Mouse (Mus musculus): ENCODE data around the gene Dbndd1. TPM values are rescaled to one million over a fixed set of nuclear protein-coding genes. Genes with fewer than 3 reads are reported as not detected.
A peak's percentile ranks its signal among the peaks of the same experiment; 100 is the strongest.
"Not testable (repeated sequence)": the region's sequence is repeated elsewhere in the genome, so short reads cannot be mapped to it uniquely, and the experiment has no call there.

The Dbndd1 gene
- total RNA-seq (2022) = 10 to 100 TPM; 16.0 to 20.3 (median 17.6) TPM

DNA sequence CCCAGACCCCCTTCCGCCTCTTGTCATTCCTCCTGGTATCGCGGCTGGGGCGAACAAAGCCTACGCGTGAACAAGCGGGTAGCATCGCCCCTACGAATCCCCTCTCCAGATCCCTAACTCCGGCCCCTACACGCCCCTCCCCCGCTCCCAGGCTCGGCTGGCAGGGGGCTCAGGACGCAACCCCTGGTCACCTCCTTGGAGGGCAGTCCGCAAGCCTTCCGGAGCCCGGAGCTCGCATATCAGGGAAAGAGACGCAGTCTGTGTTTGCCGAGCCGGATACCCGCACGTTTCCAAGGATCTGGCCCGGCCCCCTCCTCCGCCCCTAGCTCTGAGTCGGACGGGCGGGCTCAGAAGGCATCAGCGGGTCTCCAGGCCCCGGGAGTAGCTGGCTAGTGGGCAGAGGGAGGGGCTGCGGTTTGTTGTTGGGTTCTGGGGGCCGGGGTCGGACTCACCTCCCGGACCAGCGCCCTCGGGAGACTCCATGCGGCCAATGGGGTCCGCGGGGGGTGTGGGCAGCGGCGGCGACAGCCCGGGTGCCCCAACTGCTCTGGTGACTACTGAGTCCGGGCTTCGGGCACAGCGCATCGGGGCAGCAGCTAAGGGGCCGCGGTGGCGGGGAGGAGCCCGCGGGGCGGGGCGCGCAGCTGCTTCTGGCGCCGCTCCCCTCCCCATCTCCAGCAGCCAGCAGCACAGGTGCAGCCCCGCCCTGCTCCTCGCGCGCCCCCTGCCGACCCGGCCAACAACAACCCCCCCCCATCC lies at the start of gene Dbndd1:
Gene Dbndd1 (minus strand): TSS at position 683 of the 759 bp plus-strand sequence.
- peak; percentile 30 to 62 for DNase-seq (ENCODE audit: low spot score in 2 of 2)

DNA sequence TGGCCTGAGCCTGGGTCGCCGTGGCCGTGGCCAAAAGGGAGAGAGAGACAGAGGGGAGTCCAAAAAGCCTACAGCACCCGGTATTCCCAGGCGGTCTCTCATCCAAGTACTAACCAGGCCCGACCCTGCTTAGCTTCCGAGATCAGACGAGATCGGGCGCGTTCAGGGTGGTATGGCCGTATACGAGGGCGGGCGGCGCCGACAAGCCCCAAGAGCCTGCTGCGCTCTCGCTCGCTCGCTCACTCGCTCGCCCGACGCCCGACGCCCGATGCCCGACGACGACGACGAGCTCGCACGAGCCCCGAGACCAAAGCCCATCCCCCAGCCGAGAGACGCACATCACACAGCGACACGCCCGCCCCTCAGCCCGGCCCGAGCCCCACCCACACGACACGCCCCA lies 49.0 kb upstream of the Dbndd1 start:
- DNase-seq (ENCODE audit: low spot score in 2 of 2) = not testable (repeated sequence)

DNA sequence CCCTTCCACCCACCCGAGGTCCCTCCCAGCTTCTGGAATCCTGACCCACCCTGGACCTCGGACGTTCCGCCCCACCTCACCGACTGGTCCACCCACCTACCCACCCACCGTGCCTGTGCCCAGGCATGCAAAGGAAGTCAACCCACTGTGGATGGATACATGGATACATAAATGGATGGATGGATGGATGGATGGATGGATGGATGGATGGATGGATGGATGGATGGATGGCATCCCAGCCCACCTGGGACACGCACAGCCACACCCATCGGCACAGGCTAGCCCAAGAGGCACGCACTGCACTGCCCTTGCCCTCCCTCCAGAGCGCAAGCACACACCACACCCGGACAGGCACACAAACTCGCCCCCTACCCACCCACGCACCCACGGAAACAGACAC lies 22.4 kb upstream of the Dbndd1 start:
- peak in 1 of 2 experiments; percentile 56 for DNase-seq (ENCODE audit: low spot score in 2 of 2)

GRCm38 (mm10) chr8:123536990-123537380 lies 21.7 kb upstream of the Dbndd1 start:
- peak in 1 of 2 experiments; percentile 2 for DNase-seq (ENCODE audit: low spot score in 2 of 2)

DNA sequence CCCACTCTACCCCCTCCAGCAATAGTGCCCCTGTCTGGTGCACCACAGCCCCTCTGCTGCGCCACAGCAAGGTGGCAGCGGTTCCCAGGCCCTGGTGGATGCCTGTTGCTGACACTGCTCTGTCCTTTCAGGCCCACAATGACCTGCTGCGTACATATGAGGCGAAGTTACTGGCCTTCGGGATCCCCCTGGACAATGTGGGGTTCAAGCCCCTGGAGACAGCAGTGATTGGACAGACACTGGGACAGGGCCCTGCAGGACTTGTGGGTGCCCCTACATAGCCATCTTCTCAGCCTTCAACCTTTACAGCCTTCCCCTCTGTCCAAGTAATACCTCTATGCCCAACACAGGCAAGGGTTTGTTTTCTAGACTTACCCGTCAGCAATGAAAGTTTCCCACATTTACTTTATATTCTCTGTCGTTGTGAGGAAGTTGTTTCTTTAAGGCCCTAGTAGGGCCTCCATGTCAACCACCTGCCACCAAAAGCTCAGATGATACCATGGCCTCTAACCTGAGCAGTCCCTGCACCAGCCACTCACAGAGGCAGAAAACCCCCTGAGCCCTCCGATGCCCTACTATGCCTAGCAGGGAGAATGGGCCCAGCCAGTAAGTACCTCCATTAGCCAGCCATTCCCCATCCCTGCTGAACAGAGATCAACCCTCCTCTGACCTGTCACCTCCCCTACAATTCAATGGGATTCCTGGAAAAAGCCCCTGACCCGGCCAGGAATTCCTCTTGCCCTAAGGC lies 21.2 kb upstream of the Dbndd1 start:
- peak in 1 of 2 experiments; percentile 4 for DNase-seq (ENCODE audit: low spot score in 2 of 2)

DNA sequence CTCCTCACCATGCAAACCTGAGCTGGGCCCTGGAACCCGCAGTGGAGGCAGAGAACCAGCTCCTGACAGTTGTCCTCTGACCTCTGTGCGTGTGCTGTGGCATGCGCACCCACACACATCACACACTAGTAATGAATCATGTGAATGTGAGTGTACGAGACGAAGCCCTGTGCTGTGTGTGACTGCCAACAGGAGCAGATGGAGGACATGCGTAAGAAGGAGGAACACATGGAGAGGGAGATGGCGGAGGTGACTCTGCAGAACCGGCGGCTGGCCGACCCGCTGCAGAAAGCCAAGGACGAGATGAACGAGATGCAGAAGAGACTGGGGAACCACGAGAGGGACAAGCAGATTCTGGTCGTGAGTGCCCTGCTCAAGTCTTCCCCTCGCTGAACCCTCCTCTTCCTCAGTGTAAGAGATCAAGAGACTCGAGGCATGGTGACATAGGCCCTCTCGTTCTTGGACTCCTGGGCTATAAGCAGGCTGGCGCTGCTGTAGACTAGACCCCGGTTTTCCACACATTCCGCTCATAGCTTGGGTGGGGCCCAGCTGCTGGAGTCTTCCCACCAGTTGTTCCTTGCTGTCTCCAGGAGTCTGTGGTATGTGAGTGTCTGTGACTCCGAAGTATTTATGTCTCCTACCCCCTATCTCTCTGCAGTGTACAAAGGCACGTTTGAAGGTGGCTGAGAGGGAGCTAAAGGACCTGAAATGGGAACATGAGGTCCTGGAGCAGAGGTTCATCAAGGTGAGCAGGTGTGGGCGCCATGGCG lies 12.6 kb upstream of the Dbndd1 start:
- DNase-seq (ENCODE audit: low spot score in 2 of 2) = peak in 1 of 2 experiments; percentile 47

DNA sequence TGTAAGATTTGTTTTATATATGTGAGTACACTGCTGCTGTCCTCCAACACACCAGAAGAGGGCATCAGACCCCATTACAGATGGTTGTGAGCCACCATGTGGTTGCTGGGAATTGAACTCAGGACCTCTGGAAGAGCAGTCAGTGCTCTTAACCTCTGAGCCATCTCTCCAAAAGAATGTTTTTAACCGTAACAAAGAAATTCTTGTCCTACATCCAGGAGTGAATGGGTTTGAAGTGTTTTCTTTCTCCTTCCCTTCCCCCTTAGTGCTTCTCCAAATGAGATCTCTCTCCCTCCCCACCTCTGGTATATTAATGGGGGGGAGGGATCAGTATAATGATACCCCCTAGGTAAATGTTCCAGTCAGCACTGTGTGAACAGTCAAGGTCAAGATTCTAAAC lies 4.8 kb upstream of the Dbndd1 start:
- not testable (repeated sequence) for DNase-seq (ENCODE audit: low spot score in 2 of 2)

- peak; percentile 73 to 90 for DNase-seq (ENCODE audit: low spot score in 2 of 2)
Observed at GRCm38 (mm10) chr8:123518667-123519066, 3.4 kb upstream of the Dbndd1 start, which contains the start of gene Gas8. Gene Gas8, plus strand, starts transcription at chr8:123518834.

DNA sequence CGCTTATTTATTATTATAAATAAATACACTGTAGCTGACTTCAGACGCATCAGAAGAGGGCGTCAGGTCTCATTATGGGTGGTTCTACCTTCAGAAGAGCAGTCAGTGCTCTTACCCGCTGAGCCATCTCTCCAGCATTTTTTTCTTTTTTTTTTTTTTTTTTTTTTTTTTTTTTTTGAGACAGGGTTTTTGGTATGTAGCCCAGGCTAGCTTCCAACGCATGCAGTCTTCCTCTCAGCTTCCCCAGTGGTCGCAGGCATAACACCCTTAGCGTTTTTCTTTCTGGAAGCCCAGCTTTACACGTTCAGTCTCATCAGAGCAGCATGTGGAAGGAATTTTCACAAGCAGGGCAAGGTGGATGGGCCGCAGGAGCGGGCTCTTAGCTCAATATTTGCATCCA lies 2.9 kb upstream of the Dbndd1 start:
- DNase-seq (ENCODE audit: low spot score in 2 of 2) = no peak

- DNase-seq (ENCODE audit: low spot score in 2 of 2) = no peak
Observed at GRCm38 (mm10) chr8:123516596-123516995, 1.3 kb upstream of the Dbndd1 start.

- DNase-seq (ENCODE audit: low spot score in 2 of 2) = no peak
Observed at GRCm38 (mm10) chr8:123515540-123515897, 256 bp upstream of the Dbndd1 start.

GRCm38 (mm10) chr8:123514136-123514535 lies 1.1 kb downstream of the Dbndd1 start:
- DNase-seq (ENCODE audit: low spot score in 2 of 2) = no peak

DNA sequence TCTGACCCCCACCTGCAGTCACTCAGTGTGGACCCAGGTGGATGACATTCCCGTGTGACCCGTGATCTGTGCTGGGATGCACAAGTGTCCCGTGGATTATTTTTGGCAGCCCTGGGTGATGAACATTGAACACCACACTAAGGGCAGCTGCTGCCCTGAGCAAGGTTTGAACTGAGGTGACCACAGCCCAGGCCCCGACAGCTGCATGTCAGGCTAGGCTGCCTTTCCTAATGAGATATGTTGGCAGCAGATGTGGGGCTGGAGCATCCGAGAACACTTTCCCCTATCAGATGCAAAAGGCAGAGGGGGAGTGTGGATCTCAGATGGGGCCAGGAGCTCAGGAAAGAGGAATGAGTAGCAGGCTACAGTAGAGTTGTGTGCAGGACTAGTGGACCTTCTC lies 4.4 kb downstream of the Dbndd1 start:
- no peak for DNase-seq (ENCODE audit: low spot score in 2 of 2)

- DNase-seq (ENCODE audit: low spot score in 2 of 2) = no peak
Observed at GRCm38 (mm10) chr8:123507153-123507552, 8.1 kb downstream of the Dbndd1 start.

DNA sequence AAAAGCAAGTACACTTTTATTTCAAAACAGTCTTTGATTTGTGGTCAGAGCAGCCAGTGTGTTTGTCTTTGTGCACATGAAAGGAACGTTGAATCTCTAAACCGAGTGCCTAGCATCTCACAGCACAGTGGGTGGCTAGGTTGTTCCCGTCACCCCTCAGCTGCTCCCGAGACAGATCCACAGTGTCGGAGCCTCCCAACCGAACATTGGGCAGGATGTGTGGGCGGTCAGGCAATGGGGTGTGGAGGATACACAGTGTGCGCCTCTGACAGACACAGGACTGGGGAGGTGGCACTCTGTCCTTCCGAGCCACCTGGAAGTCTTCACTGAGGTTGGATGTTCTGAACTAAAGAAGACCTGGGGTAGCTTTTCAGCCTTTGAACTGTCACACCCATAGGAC lies 9.6 kb downstream of the Dbndd1 start:
- DNase-seq (ENCODE audit: low spot score in 2 of 2) = no peak

- no peak for DNase-seq (ENCODE audit: low spot score in 2 of 2)
Observed at GRCm38 (mm10) chr8:123505267-123505666, 10.0 kb downstream of the Dbndd1 start.

GRCm38 (mm10) chr8:123504591-123505195 lies 10.6 kb downstream of the Dbndd1 start:
- DNase-seq (ENCODE audit: low spot score in 2 of 2) = no peak

GRCm38 (mm10) chr8:123503801-123504467 lies 11.3 kb downstream of the Dbndd1 start:
- no peak for DNase-seq (ENCODE audit: low spot score in 2 of 2)

- DNase-seq (ENCODE audit: low spot score in 2 of 2) = no peak
Observed at GRCm38 (mm10) chr8:123502192-123502591, 13.1 kb downstream of the Dbndd1 start.

- no peak for DNase-seq (ENCODE audit: low spot score in 2 of 2)
Observed at GRCm38 (mm10) chr8:123499556-123499955, 15.7 kb downstream of the Dbndd1 start.

GRCm38 (mm10) chr8:123498963-123499362 lies 16.3 kb downstream of the Dbndd1 start:
- no peak for DNase-seq (ENCODE audit: low spot score in 2 of 2)
